Mouse (Mus musculus) layer of hippocampus, postnatal 36 days (tissue): ENCODE measurements around the gene Ndufa8. TPM values are rescaled to one million over a fixed set of nuclear protein-coding genes. Genes with fewer than 3 reads are reported as not detected.

Experiments used
- DNase-seq, 2 experiments: peaks; one replicate each; pipeline ENCODE4 v3.0.0; 2022
- total RNA-seq, 2 experiments: library from RNA; stranded (reverse); gene quantifications; 2 replicates each; pipeline ENCODE4 v1.2.3; 2021

Gene Ndufa8
- total RNA-seq, 2 experiments from 2014 or later: 174 to 197 TPM

- no peak for DNase-seq
These were observed 8.3 kb downstream of the Ndufa8 start for GRCm38 (mm10) chr2:36040872-36041271.

- DNase-seq: no peak
These were observed 9.8 kb downstream of the Ndufa8 start for GRCm38 (mm10) chr2:36039297-36039985.

- no peak for DNase-seq
These were observed 13.7 kb downstream of the Ndufa8 start for GRCm38 (mm10) chr2:36035413-36036081.

- no peak for DNase-seq
These were observed 14.3 kb downstream of the Ndufa8 start for GRCm38 (mm10) chr2:36034898-36035297.

GRCm38 (mm10) chr2:36033966-36034365 is 15.2 kb downstream of the Ndufa8 start:
- DNase-seq: no peak

- DNase-seq: no peak
These were observed 16.3 kb downstream of the Ndufa8 start for GRCm38 (mm10) chr2:36032884-36033283.

GRCm38 (mm10) chr2:36023291-36023690 is 25.9 kb downstream of the Ndufa8 start:
- DNase-seq: no peak

GRCm38 (mm10) chr2:36021385-36022159 is 27.6 kb downstream of the Ndufa8 start:
- DNase-seq: peak; percentile 68 to 72

GRCm38 (mm10) chr2:36013010-36013409 is 36.2 kb downstream of the Ndufa8 start:
- DNase-seq: no peak

- peak; percentile 56 for DNase-seq
These were observed 37.8 kb downstream of the Ndufa8 start for GRCm38 (mm10) chr2:36011331-36011825.

GRCm38 (mm10) chr2:36010579-36010978 is 38.6 kb downstream of the Ndufa8 start:
- no peak for DNase-seq

GRCm38 (mm10) chr2:36009386-36009785 is 39.8 kb downstream of the Ndufa8 start:
- peak; percentile 64 to 71 for DNase-seq

GRCm38 (mm10) chr2:36008071-36008470 is 41.1 kb downstream of the Ndufa8 start:
- DNase-seq: no peak

GRCm38 (mm10) chr2:36002188-36002587 is 47.0 kb downstream of the Ndufa8 start:
- no peak for DNase-seq

- DNase-seq: no peak
These were observed 48.8 kb downstream of the Ndufa8 start for GRCm38 (mm10) chr2:36000390-36000789.

GRCm38 (mm10) chr2:35999212-35999611 is 50.0 kb downstream of the Ndufa8 start:
- no peak for DNase-seq

- DNase-seq: no peak
These were observed 50.8 kb downstream of the Ndufa8 start for GRCm38 (mm10) chr2:35998416-35998815.

GRCm38 (mm10) chr2:35996753-35997152 is 52.5 kb downstream of the Ndufa8 start:
- DNase-seq: no peak

- no peak for DNase-seq
These were observed 54.9 kb downstream of the Ndufa8 start for GRCm38 (mm10) chr2:35994303-35994702.

GRCm38 (mm10) chr2:35993481-35993880 is 55.7 kb downstream of the Ndufa8 start:
- DNase-seq: no peak

- no peak for DNase-seq
These were observed 56.9 kb downstream of the Ndufa8 start for GRCm38 (mm10) chr2:35992259-35992658.
